Mouse (Mus musculus): ENCODE results near the gene Ltbp4. TPM values are rescaled to one million over a fixed set of nuclear protein-coding genes. Genes with fewer than 3 reads are reported as not detected.

Ltbp4 gene
- polyA plus RNA-seq, 1 experiment from 2014 or later = 63.5 TPM

DNA sequence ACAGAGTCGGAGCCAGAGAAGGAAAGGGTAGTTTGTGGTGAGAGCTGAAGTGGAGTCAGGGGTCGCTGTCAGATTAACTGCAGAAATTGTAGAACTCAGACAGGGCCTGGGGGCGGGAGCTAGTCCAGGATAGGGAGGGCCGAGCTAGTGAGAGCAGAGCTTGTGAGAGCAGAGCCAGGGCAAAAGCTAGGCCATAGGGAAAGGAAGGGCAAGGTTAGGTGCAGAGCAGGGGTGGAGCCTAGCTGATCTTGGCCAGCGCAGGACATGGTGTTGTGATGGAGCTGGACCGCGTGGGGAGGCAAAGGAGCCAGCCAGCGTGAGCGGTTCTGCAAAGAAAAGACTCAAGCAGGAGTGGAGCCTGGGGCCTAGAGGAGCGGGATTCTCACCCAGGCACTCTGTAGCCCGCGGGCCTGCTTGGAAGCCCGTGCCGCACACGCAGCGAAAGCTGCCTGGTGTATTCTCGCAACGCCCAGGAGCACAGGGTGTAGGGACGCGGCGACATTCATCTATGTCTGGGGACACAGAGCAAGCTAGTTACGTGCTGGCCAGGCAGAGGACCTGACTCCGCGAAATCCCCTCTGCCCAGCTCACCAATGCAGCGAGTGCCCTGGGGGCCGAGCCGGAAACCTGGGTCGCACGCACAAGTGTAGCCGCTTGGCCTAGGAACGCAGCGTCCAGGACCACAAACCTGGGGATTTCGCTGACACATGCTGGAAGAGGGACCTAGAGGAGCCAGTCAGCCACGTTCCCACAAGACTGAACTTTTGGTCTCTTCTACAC, 11.2 kb downstream of the Ltbp4 start:
- Histone ChIP-seq H3K4me2 (ENCODE audit: low read depth, low read length) (peak overlapping the region; percentile 49), H3K27ac (ENCODE audit: low read length) (no peak overlapping the region), H3K9me3 (replicated peaks; ENCODE audit: control insufficient read depth, low read length) (no peaks in the 10 kb centered on the region), H3K36me3 (ENCODE audit: control insufficient read depth, insufficient read depth) (no peaks in the 10 kb centered on the region; the same call in 1 of the 2 replicates), H3K27me3 (ENCODE audit: control insufficient read depth, insufficient read depth, low read length) (peaks cover 74% of the 10 kb centered on the region), H3K4me1 (ENCODE audit: control insufficient read depth, insufficient read depth, low read length) (peaks cover 24% of the 10 kb centered on the region), H3K4me3 (ENCODE audit: low read length) (peak overlapping the region; percentile 30), H3K9ac (ENCODE audit: low read length) (no peak overlapping the region)
- ATAC-seq (replicated peaks; ENCODE audit: extremely low read depth, insufficient read depth, low FRiP score) = no peak
- 42% methylated on average over 34 of the region's 34 CpGs for WGBS

DNA sequence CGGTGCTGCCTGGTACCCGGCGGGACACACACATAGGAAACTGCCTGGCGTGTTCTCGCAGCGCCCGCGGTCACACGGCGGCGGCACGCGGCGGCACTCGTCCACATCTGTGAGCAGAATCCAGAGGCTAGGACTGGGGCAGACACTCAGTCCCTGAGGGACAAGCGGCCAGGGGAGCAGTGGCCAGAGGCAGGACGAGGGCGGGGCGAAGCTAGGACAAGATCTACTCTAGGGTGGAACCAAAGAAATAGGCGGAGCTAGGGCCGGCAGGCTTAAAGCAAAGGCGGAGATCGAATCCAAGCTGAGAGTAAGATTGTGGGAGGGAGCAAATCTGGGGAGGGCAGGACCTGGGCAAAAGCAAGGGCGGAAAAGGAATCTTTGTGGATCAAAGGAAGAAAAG, 11.8 kb downstream of the Ltbp4 start:
- 8% methylated on average over 24 of the region's 24 CpGs for WGBS
- peaks cover 71% of the 10 kb centered on the region for H3K27me3 ChIP-seq (ENCODE audit: control insufficient read depth, insufficient read depth, low read length)
- H3K36me3 ChIP-seq (ENCODE audit: control insufficient read depth, insufficient read depth) = no peaks in the 10 kb centered on the region; the same call in 1 of the 2 replicates
- peak overlapping the region; percentile 30 for H3K4me3 ChIP-seq (ENCODE audit: low read length)
- 0 out of 2 replicates have a peak, but pooled peaks have one; percentile 42 for ATAC-seq (replicated peaks; ENCODE audit: extremely low read depth, insufficient read depth, low FRiP score)
- H3K27ac ChIP-seq (ENCODE audit: low read length) = no peak overlapping the region
- H3K9me3 ChIP-seq (replicated peaks; ENCODE audit: control insufficient read depth, low read length) = no peaks in the 10 kb centered on the region
- peaks cover 21% of the 10 kb centered on the region for H3K4me1 ChIP-seq (ENCODE audit: control insufficient read depth, insufficient read depth, low read length)
- peak overlapping the region; percentile 49 for H3K4me2 ChIP-seq (ENCODE audit: low read depth, low read length)
- no peak overlapping the region for H3K9ac ChIP-seq (ENCODE audit: low read length)

DNA sequence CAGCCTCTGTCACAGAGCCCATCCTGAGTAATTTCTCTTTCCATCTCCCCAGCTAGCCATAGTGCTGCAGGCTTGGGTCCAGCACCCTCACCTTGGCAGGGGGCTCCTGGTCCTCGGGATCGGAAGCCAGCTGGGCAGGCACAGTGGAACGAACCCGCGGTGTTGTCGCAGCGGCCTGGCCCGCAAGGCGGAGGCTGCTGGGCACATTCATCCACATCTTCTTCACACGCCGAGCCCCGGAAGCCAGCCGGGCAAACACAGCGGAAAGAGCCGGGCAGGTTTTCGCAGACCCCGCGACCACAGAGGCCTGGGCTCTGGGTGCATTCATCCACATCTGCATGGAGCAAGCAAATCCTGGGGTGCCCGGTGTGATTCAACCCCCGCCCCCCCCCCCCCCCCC, 12.6 kb downstream of the Ltbp4 start:
- 51% methylated on average over 19 of the region's 20 CpGs for WGBS
- Histone ChIP-seq H3K9ac (ENCODE audit: low read length) (no peak overlapping the region), H3K4me2 (ENCODE audit: low read depth, low read length) (no peak overlapping the region), H3K9me3 (replicated peaks; ENCODE audit: control insufficient read depth, low read length) (no peaks in the 10 kb centered on the region), H3K27me3 (ENCODE audit: control insufficient read depth, insufficient read depth, low read length) (peaks cover 64% of the 10 kb centered on the region), H3K4me3 (ENCODE audit: low read length) (no peak overlapping the region), H3K4me1 (ENCODE audit: control insufficient read depth, insufficient read depth, low read length) (peaks cover 14% of the 10 kb centered on the region), H3K27ac (ENCODE audit: low read length) (no peak overlapping the region), H3K36me3 (ENCODE audit: control insufficient read depth, insufficient read depth) (no peaks in the 10 kb centered on the region; the same call in 1 of the 2 replicates)
- no peak for ATAC-seq (replicated peaks; ENCODE audit: extremely low read depth, insufficient read depth, low FRiP score)

DNA sequence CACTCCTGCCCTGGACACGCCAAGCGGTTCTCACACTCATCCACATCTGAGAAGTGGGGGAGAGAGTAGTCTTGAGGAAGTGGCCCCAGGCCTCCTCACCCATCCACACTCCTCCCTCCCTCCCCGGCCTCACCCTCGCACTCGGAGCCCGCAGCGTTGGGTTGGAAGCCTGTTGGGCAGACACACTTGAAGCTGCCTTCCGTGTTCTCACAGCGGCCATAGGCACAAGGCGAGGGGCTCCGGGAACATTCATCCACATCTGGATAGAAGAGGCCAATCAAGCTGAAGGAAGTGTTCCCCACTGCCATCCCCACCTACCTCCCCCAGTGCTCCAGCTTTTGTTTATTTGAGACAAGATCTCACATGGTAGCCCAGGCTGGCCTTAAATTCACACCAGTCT, 13.3 kb downstream of the Ltbp4 start:
- H3K27ac ChIP-seq (ENCODE audit: low read length) = no peak overlapping the region
- peaks cover 58% of the 10 kb centered on the region for H3K27me3 ChIP-seq (ENCODE audit: control insufficient read depth, insufficient read depth, low read length)

DNA sequence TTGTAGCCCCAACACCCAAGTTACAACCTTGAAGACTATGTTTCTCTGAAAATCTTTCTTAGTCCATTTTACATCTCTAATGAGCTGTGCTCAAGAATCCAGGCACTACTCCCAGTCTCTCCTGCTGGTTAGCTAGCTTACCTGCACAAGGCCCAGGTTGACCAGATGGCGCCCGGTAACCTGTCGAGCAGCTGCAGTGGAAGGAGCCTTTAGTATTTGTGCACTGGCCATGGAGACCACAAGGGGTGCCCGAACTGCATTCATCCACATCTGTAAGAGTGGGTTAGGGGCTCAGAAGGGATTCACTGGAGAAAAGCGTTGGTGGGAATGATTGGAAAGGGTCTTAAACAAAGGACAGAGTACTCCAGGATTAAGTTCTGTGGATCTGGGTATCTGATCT, 14.5 kb downstream of the Ltbp4 start:
- ATAC-seq (replicated peaks; ENCODE audit: extremely low read depth, insufficient read depth, low FRiP score) = no peak
- Histone ChIP-seq H3K27ac (ENCODE audit: low read length) (no peak overlapping the region), H3K4me3 (ENCODE audit: low read length) (no peak overlapping the region), H3K9ac (ENCODE audit: low read length) (no peak overlapping the region), H3K4me1 (ENCODE audit: control insufficient read depth, insufficient read depth, low read length) (peaks cover 3% of the 10 kb centered on the region), H3K27me3 (ENCODE audit: control insufficient read depth, insufficient read depth, low read length) (peaks cover 47% of the 10 kb centered on the region), H3K4me2 (ENCODE audit: low read depth, low read length) (no peak overlapping the region), H3K9me3 (replicated peaks; ENCODE audit: control insufficient read depth, low read length) (no peaks in the 10 kb centered on the region), H3K36me3 (ENCODE audit: control insufficient read depth, insufficient read depth) (no peaks in the 10 kb centered on the region; the same call in 1 of the 2 replicates)
- 91% methylated on average over 5 of the region's 5 CpGs for WGBS

More for the DNA sequence above, 13.3 kb downstream of the Ltbp4 start:
- Histone ChIP-seq H3K4me1 (ENCODE audit: control insufficient read depth, insufficient read depth, low read length) (peaks cover 7% of the 10 kb centered on the region), H3K36me3 (ENCODE audit: control insufficient read depth, insufficient read depth) (no peaks in the 10 kb centered on the region; the same call in 1 of the 2 replicates), H3K4me3 (ENCODE audit: low read length) (no peak overlapping the region), H3K4me2 (ENCODE audit: low read depth, low read length) (no peak overlapping the region), H3K9ac (ENCODE audit: low read length) (no peak overlapping the region), H3K9me3 (replicated peaks; ENCODE audit: control insufficient read depth, low read length) (no peaks in the 10 kb centered on the region)
- no peak for ATAC-seq (replicated peaks; ENCODE audit: extremely low read depth, insufficient read depth, low FRiP score)
- 98% methylated on average over 11 of the region's 11 CpGs for whole genome bisulfite sequencing

DNA sequence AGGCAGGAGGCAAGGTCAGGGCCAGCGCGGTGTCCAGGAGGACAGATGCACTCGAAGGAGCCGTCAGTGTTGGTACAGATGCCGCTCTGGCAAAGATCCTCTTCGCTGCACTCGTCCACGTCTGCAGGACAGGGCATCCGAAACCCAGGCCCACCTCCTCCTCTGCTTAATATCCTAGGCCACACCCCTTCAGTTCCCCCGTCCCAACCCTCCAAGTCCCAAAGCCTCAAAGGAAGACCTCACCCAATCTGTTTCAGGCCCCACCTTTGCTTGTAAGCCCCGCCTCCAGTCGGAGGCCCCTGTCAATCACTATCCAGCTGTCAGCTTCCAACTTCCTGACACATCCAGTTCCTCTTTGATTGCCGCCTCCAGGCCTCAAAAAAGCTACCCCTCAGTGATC, 15.2 kb downstream of the Ltbp4 start:
- Histone ChIP-seq H3K9me3 (replicated peaks; ENCODE audit: control insufficient read depth, low read length) (no peaks in the 10 kb centered on the region), H3K4me2 (ENCODE audit: low read depth, low read length) (no peak overlapping the region), H3K27ac (ENCODE audit: low read length) (no peak overlapping the region), H3K27me3 (ENCODE audit: control insufficient read depth, insufficient read depth, low read length) (peaks cover 40% of the 10 kb centered on the region), H3K9ac (ENCODE audit: low read length) (no peak overlapping the region), H3K4me3 (ENCODE audit: low read length) (no peak overlapping the region), H3K36me3 (ENCODE audit: control insufficient read depth, insufficient read depth) (peaks cover 3% of the 10 kb centered on the region; the same call in 1 of the 2 replicates), H3K4me1 (ENCODE audit: control insufficient read depth, insufficient read depth, low read length) (peaks cover 3% of the 10 kb centered on the region)
- WGBS = 30% methylated on average over 13 of the region's 13 CpGs
- ATAC-seq (replicated peaks; ENCODE audit: extremely low read depth, insufficient read depth, low FRiP score) = no peak

DNA sequence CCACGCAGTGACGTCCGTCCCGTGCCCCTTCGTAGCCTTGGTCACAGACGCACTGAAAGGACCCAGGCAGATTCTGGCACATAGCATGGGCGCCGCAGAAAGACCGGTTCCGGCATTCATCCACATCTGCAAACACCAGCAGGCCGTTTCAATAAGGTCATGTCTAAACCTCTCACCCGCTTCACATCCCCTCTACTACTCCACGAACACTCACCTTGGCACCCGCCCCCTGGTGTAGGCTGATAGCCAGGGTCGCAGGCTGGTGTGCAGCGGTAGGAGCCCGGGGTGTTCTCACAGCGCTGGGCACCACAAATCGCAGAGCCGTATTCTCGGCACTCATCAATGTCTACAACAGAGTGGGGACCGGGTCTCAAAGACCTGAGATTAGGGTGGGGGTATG, 18.1 kb downstream of the Ltbp4 start:
- Histone ChIP-seq H3K27me3 (ENCODE audit: control insufficient read depth, insufficient read depth, low read length) (peaks cover 22% of the 10 kb centered on the region), H3K4me1 (ENCODE audit: control insufficient read depth, insufficient read depth, low read length) (no peaks in the 10 kb centered on the region), H3K36me3 (ENCODE audit: control insufficient read depth, insufficient read depth) (peaks cover 7% of the 10 kb centered on the region), H3K27ac (ENCODE audit: low read length) (no peak overlapping the region), H3K4me2 (ENCODE audit: low read depth, low read length) (no peak overlapping the region), H3K9me3 (replicated peaks; ENCODE audit: control insufficient read depth, low read length) (peaks cover 3% of the 10 kb centered on the region; the same call in 1 of the 2 replicates), H3K4me3 (ENCODE audit: low read length) (no peak overlapping the region), H3K9ac (ENCODE audit: low read length) (no peak overlapping the region)
- ATAC-seq (replicated peaks; ENCODE audit: extremely low read depth, insufficient read depth, low FRiP score) = no peak
- 84% methylated on average over 22 of the region's 22 CpGs for WGBS

DNA sequence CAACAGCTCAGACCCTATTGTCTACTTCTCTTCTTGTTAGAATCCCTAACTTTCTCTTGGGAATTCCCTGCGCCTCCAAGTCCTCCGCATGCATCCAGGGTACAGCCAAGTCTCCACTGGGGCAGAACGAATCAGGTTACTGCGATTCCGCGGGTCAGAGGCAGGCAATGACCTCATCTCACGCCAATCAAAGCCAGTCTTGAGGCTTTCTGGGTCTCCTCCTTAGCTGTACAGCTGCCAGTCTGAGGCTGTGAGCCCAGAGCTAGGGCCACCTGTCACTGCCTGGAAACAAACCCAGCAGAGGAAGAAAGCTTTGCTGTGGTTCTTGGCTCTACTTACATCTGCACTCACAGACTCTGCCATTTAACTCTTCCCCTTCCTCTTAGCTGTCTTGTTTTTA, 21.5 kb downstream of the Ltbp4 start:
- peak overlapping the region; percentile 35; the same call in 1 of the 2 replicates for H3K27ac ChIP-seq (ENCODE audit: low read length)
- H3K9me3 ChIP-seq (replicated peaks; ENCODE audit: control insufficient read depth, low read length) = peaks cover 12% of the 10 kb centered on the region
- no peak overlapping the region for H3K9ac ChIP-seq (ENCODE audit: low read length)
- H3K4me1 ChIP-seq (ENCODE audit: control insufficient read depth, insufficient read depth, low read length) = no peaks in the 10 kb centered on the region
- H3K36me3 ChIP-seq (ENCODE audit: control insufficient read depth, insufficient read depth) = peaks cover 14% of the 10 kb centered on the region
- WGBS = 44% methylated on average over 7 of the region's 7 CpGs
- H3K27me3 ChIP-seq (ENCODE audit: control insufficient read depth, insufficient read depth, low read length) = no peaks in the 10 kb centered on the region
- H3K4me2 ChIP-seq (ENCODE audit: low read depth, low read length) = no peak overlapping the region
- peak; percentile 74 for ATAC-seq (replicated peaks; ENCODE audit: extremely low read depth, insufficient read depth, low FRiP score)
- H3K4me3 ChIP-seq (ENCODE audit: low read length) = no peak overlapping the region

DNA sequence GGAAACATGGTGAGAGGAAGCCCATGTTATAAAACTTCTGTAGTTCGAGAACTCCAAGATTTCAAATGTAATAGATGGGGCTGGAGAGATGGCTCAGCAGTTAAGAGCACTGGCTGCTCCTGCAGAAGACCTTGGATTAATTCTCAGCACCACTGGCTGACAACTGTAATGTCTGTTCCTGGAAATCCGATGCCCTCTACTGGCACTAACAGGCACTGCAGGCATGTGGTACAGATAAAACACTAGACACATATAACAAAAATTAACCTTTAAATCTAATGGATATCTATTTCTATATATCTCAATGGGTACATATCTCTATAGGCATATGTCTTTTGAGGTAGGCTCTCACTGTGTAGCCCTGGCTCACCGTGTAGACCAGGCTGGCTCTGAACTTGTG, 23.1 kb downstream of the Ltbp4 start:
- no peak for ATAC-seq (replicated peaks; ENCODE audit: extremely low read depth, insufficient read depth, low FRiP score)
- Histone ChIP-seq H3K4me3 (ENCODE audit: low read length) (no peak overlapping the region), H3K27me3 (ENCODE audit: control insufficient read depth, insufficient read depth, low read length) (no peaks in the 10 kb centered on the region), H3K36me3 (ENCODE audit: control insufficient read depth, insufficient read depth) (peaks cover 14% of the 10 kb centered on the region), H3K9me3 (replicated peaks; ENCODE audit: control insufficient read depth, low read length) (peaks cover 12% of the 10 kb centered on the region), H3K4me2 (ENCODE audit: low read depth, low read length) (no peak overlapping the region), H3K9ac (ENCODE audit: low read length) (no peak overlapping the region), H3K4me1 (ENCODE audit: control insufficient read depth, insufficient read depth, low read length) (peaks cover 7% of the 10 kb centered on the region), H3K27ac (ENCODE audit: low read length) (no peak overlapping the region)
- WGBS = 85% methylated on average over 3 of the region's 3 CpGs
